ENCODE assay signal across 18 mouse cellular contexts in the genomic region with DNA sequence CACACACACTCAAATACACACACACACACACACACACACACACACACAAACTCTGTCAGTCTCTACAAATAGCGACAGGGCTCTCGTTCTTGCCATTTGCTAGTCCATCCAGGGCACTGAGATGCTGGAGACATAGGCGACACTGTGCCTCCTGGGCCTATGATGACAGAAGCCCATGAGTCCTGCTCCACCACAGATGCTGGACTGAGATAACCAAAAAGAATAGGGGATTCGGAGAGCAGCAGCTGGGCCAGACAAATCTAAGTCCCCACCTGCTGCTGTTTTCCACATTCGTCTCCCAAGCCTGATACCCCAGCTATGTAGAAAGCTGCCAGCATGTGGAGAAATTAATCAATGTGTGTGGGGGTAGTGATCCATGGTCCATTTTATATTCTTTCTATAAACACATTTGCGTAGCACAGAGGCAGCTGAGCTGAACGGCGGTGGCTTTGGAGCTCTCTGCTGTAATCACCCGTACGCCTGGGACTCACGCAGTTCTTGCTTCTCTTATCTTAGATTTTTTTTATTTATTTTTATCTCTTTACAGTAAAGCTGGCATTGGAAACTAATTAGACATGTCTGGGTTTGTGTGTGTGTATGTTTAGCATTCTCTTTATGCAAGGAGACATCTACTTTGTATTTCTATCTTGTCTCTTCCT.
DNase-seq lines count a peak whose midpoint lies in the region; ATAC-seq lines count a peak whose summit lies in the region.
"Had no signal": no experiment of that assay in that cellular context is flagged by ENCODE, and none has a peak within 500 bp of the region (broad histone marks: within the 10 kb centered on the region; RNA-seq: fewer than 3 reads in every experiment).

No protein-coding gene starts in this region.

- 0 out of 2 replicates have a peak, but pooled peaks cover 4% of the 10 kb centered on the region for H3K36me3 ChIP-seq in forebrain, embryonic 14.5 days (ENCODE audit: control insufficient read depth, insufficient read depth, low read length)
- H3K36me3 ChIP-seq in forebrain, embryonic 10.5 days (replicated peaks), result no peaks in the 10 kb centered on the region
- H3K36me3 ChIP-seq in midbrain, embryonic 13.5 days, result 0 out of 2 replicates have a peak, but pooled peaks cover 2% of the 10 kb centered on the region
- H3K36me3 ChIP-seq in midbrain, embryonic 11.5 days (ENCODE audit: control insufficient read depth, insufficient read depth, low read length), result no peaks in the 10 kb centered on the region
- H3K36me3 ChIP-seq in midbrain, embryonic 14.5 days (ENCODE audit: control insufficient read depth, insufficient read depth, low read length), result 0 out of 2 replicates have a peak, but pooled peaks cover 4% of the 10 kb centered on the region
- H3K36me3 ChIP-seq: heart, embryonic 13.5 days; liver, embryonic 15.5 days had no signal

- no peak overlapping the region for H3K4me3 ChIP-seq in forebrain, embryonic 14.5 days (ENCODE audit: low read depth, low read length)
- no peak overlapping the region for H3K4me3 ChIP-seq in forebrain, embryonic 10.5 days
- no peak overlapping the region for H3K4me3 ChIP-seq in midbrain, embryonic 13.5 days (replicated peaks)
- no peak overlapping the region for H3K4me3 ChIP-seq in midbrain, embryonic 11.5 days (ENCODE audit: low read depth, low read length)
- H3K4me3 ChIP-seq in midbrain, embryonic 14.5 days (replicated peaks; ENCODE audit: low read depth, low read length), result no peak overlapping the region
- H3K4me3 ChIP-seq: erythroblast, embryonic 14.5 days; heart, embryonic 13.5 days; liver, embryonic 15.5 days; megakaryocyte, embryonic 14.5 days had no signal

- DNase-seq in forebrain, embryonic 14.5 days (ENCODE audit: low spot score), result peak; percentile 43
- DNase-seq in forebrain, embryonic 10.5 days (ENCODE audit: extremely low spot score, low spot score), result no peak
- no peak for DNase-seq in midbrain, embryonic 11.5 days (ENCODE audit: low spot score, missing footprints)
- peak; percentile 50 for DNase-seq in midbrain, embryonic 14.5 days
- DNase-seq in urinary bladder, postnatal 4 days (ENCODE audit: low spot score in 2 of 2), result no peak
- no peak for DNase-seq in testis, postnatal 10 days (ENCODE audit: low spot score)
- DNase-seq: adrenal gland, postnatal 14 days; cerebellum, adult 8-10 months; kidney, adult 18-20 months; kidney, postnatal 25 days; lung, postnatal 10 days; right cerebral cortex, postnatal 14 days had no signal

- no peak overlapping the region for H3K4me2 ChIP-seq in forebrain, embryonic 14.5 days (ENCODE audit: low read length)
- H3K4me2 ChIP-seq in midbrain, embryonic 13.5 days (replicated peaks), result no peak overlapping the region
- H3K4me2 ChIP-seq in midbrain, embryonic 11.5 days, result no peak overlapping the region
- peak overlapping the region; percentile 26 for H3K4me2 ChIP-seq in midbrain, embryonic 14.5 days (ENCODE audit: low read length)
- H3K4me2 ChIP-seq: heart, embryonic 13.5 days; liver, embryonic 15.5 days had no signal

- H3K27me3 ChIP-seq in forebrain, embryonic 14.5 days (replicated peaks; ENCODE audit: control insufficient read depth, insufficient read depth, low read length), result no peaks in the 10 kb centered on the region
- H3K27me3 ChIP-seq in forebrain, embryonic 10.5 days (ENCODE audit: poor library complexity, severe bottlenecking), result no peaks in the 10 kb centered on the region
- H3K27me3 ChIP-seq in midbrain, embryonic 13.5 days, result no peaks in the 10 kb centered on the region
- no peaks in the 10 kb centered on the region for H3K27me3 ChIP-seq in midbrain, embryonic 11.5 days (ENCODE audit: control insufficient read depth, insufficient read depth, low read length)
- no peaks in the 10 kb centered on the region for H3K27me3 ChIP-seq in midbrain, embryonic 14.5 days (ENCODE audit: control insufficient read depth, insufficient read depth, low read length)
- H3K27me3 ChIP-seq: heart, embryonic 13.5 days; liver, embryonic 15.5 days; megakaryocyte, embryonic 14.5 days had no signal

- no peak overlapping the region for H3K27ac ChIP-seq in forebrain, embryonic 14.5 days (ENCODE audit: low read depth, low read length)
- no peak overlapping the region for H3K27ac ChIP-seq in forebrain, embryonic 10.5 days
- H3K27ac ChIP-seq in midbrain, embryonic 13.5 days, result peak overlapping the region; percentile 67
- H3K27ac ChIP-seq in midbrain, embryonic 11.5 days (ENCODE audit: low read depth, low read length), result no peak overlapping the region
- H3K27ac ChIP-seq in midbrain, embryonic 14.5 days (replicated peaks; ENCODE audit: low read depth, low read length), result peak overlapping the region; percentile 50
- H3K27ac ChIP-seq: heart, embryonic 13.5 days; liver, embryonic 15.5 days had no signal

- ATAC-seq in forebrain, embryonic 14.5 days, result no peak
- ATAC-seq in midbrain, embryonic 13.5 days, result peak; percentile 63; the same call in 1 of the 2 replicates
- ATAC-seq in midbrain, embryonic 11.5 days (ENCODE audit: low FRiP score), result no peak
- no peak for ATAC-seq in midbrain, embryonic 14.5 days (ENCODE audit: low FRiP score, low TSS enrichment)
- ATAC-seq in erythroid progenitor cell, adult 5-6 weeks (replicated peaks; ENCODE audit: low FRiP score, poor library complexity, severe bottlenecking), result no peak

- peaks cover 8% of the 10 kb centered on the region for H3K4me1 ChIP-seq in forebrain, embryonic 14.5 days (ENCODE audit: control insufficient read depth, insufficient read depth, low read length)
- H3K4me1 ChIP-seq in forebrain, embryonic 10.5 days, result peaks cover 8% of the 10 kb centered on the region; the same call in 1 of the 2 replicates
- peaks cover 59% of the 10 kb centered on the region for H3K4me1 ChIP-seq in midbrain, embryonic 13.5 days (replicated peaks)
- H3K4me1 ChIP-seq in midbrain, embryonic 11.5 days (ENCODE audit: control insufficient read depth, insufficient read depth, low read length), result no peaks in the 10 kb centered on the region
- peaks cover 27% of the 10 kb centered on the region for H3K4me1 ChIP-seq in midbrain, embryonic 14.5 days (ENCODE audit: control insufficient read depth, insufficient read depth, low read length)
- H3K4me1 ChIP-seq: liver, embryonic 15.5 days; megakaryocyte, embryonic 14.5 days had no signal

- H3K9me3 ChIP-seq in forebrain, embryonic 14.5 days (replicated peaks; ENCODE audit: control insufficient read depth, low read length), result no peaks in the 10 kb centered on the region
- H3K9me3 ChIP-seq in forebrain, embryonic 10.5 days, result no peaks in the 10 kb centered on the region
- H3K9me3 ChIP-seq in midbrain, embryonic 13.5 days, result no peaks in the 10 kb centered on the region
- H3K9me3 ChIP-seq in midbrain, embryonic 11.5 days (ENCODE audit: control insufficient read depth, low read length), result no peaks in the 10 kb centered on the region
- H3K9me3 ChIP-seq in midbrain, embryonic 14.5 days (ENCODE audit: control insufficient read depth, low read length), result no peaks in the 10 kb centered on the region
- H3K9me3 ChIP-seq: heart, embryonic 13.5 days; liver, embryonic 15.5 days had no signal

- no peak overlapping the region for H3K9ac ChIP-seq in forebrain, embryonic 14.5 days (ENCODE audit: low read length)
- no peak overlapping the region for H3K9ac ChIP-seq in midbrain, embryonic 13.5 days (replicated peaks)
- H3K9ac ChIP-seq in midbrain, embryonic 11.5 days (ENCODE audit: low read length), result no peak overlapping the region
- no peak overlapping the region for H3K9ac ChIP-seq in midbrain, embryonic 14.5 days (replicated peaks; ENCODE audit: low read length)
- H3K9ac ChIP-seq: heart, embryonic 13.5 days; liver, embryonic 15.5 days had no signal

- 64% methylated on average over 11 of the region's 11 CpGs for WGBS in forebrain, embryonic 14.5 days
- WGBS in forebrain, embryonic 10.5 days, result 91% methylated on average over 11 of the region's 11 CpGs
- WGBS in midbrain, embryonic 13.5 days, result 64% methylated on average over 11 of the region's 11 CpGs
- WGBS in midbrain, embryonic 11.5 days, result 88% methylated on average over 11 of the region's 11 CpGs
- 48% methylated on average over 11 of the region's 11 CpGs for WGBS in midbrain, embryonic 14.5 days

Comparison
In these comparisons a context has a peak if more than half of its experiments do, and no peak if none do; other contexts are left out.
1. DNase-seq: peak in forebrain, embryonic 14.5 days (single experiment) and midbrain, embryonic 14.5 days (single experiment); none in forebrain, embryonic 10.5 days (single experiment), midbrain, embryonic 11.5 days (single experiment), urinary bladder, postnatal 4 days (0 of 2) and testis, postnatal 10 days (single experiment).
2. H3K27ac ChIP-seq: peak in midbrain, embryonic 13.5 days (single experiment) and midbrain, embryonic 14.5 days (single experiment); none in forebrain, embryonic 14.5 days (single experiment), forebrain, embryonic 10.5 days (single experiment) and midbrain, embryonic 11.5 days (single experiment).